Mouse (Mus musculus) brain, embryonic 14.5 days (tissue): Measurements from ENCODE around the gene Dtnb. TPM values are rescaled to one million over a fixed set of nuclear protein-coding genes. Genes with fewer than 3 reads are reported as not detected.

ENCODE experiments used
- DNase-seq: peaks from one replicate; pipeline ENCODE4 v3.0.0-alpha.2; 2011; ENCODE audit warnings: low read depth
- CTCF ChIP-seq: fragments of 200-500 bp; IDR thresholded peaks from 2 replicates; pipeline ENCODE4 v1.5.1; 2012; ENCODE audit warnings: inconsistent platforms, mild to moderate bottlenecking, moderate library complexity, borderline replicate concordance; ENCODE audit not compliant: insufficient read depth, insufficient read length; ENCODE audit errors: extremely low read depth
- POLR2A ChIP-seq: fragments of 200-500 bp; IDR thresholded peaks from 2 replicates; pipeline ENCODE4 v1.6.1; 2012; ENCODE audit warnings: mild to moderate bottlenecking, inconsistent platforms, borderline replicate concordance; ENCODE audit not compliant: poor library complexity, insufficient read depth, insufficient read length, severe bottlenecking; ENCODE audit errors: extremely low read depth
- polyA plus RNA-seq: library from polyadenylated mRNA; depleted of rRNA; stranded (reverse); fragments of >200 nt; gene quantifications from 2 replicates; pipeline ENCODE4 v1.2.3, GENCODE M21; 2012

The Dtnb gene
- polyA plus RNA-seq, 1 experiment = 61.1 TPM

GRCm38 (mm10) chr12:3695741-3696501 is 123.7 kb downstream of the Dtnb start:
- no peak for TF ChIP-seq CTCF
- TF ChIP-seq POLR2A = no peak
- peak; percentile 82 for DNase-seq

- no peak for DNase-seq
- TF ChIP-seq POLR2A (no peak), CTCF (no peak)
These were observed 128.3 kb downstream of the Dtnb start for GRCm38 (mm10) chr12:3700503-3700902.

DNA sequence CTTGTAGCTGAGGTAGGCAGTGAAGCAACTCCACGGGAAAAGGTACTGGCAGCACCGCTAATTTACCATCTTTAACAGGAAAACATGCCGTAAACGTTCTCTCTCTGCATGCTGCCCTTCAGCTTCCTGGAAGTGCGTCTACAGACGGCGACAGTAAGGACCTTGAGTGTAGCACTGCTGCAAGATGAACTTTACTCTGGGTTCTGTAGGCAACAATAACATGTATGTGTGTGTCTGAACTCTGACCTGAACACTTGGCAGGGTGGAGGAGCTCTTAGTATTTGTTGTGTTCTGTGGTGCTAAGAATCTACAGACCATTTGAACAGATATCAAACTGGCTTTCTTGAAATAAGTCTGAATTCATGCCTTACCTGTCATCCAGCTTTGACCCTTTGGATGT is 130.7 kb downstream of the Dtnb start:
- TF ChIP-seq POLR2A = no peak
- TF ChIP-seq CTCF = no peak
- no peak for DNase-seq

GRCm38 (mm10) chr12:3719151-3719721 is 147.1 kb downstream of the Dtnb start:
- no peak for TF ChIP-seq CTCF
- TF ChIP-seq POLR2A = no peak
- peak; percentile 65 for DNase-seq

GRCm38 (mm10) chr12:3720527-3720926 is 148.3 kb downstream of the Dtnb start:
- peak; percentile 65 for DNase-seq

GRCm38 (mm10) chr12:3723762-3724161 is 151.6 kb downstream of the Dtnb start:
- TF ChIP-seq POLR2A (no peak), CTCF (no peak)
- DNase-seq = peak; percentile 84

More at GRCm38 (mm10) chr12:3720527-3720926, 148.3 kb downstream of the Dtnb start:
- TF ChIP-seq POLR2A (no peak), CTCF (no peak)

GRCm38 (mm10) chr12:3724822-3725370 is 152.7 kb downstream of the Dtnb start:
- no peak for DNase-seq
- TF ChIP-seq CTCF (no peak), POLR2A (no peak)

DNA sequence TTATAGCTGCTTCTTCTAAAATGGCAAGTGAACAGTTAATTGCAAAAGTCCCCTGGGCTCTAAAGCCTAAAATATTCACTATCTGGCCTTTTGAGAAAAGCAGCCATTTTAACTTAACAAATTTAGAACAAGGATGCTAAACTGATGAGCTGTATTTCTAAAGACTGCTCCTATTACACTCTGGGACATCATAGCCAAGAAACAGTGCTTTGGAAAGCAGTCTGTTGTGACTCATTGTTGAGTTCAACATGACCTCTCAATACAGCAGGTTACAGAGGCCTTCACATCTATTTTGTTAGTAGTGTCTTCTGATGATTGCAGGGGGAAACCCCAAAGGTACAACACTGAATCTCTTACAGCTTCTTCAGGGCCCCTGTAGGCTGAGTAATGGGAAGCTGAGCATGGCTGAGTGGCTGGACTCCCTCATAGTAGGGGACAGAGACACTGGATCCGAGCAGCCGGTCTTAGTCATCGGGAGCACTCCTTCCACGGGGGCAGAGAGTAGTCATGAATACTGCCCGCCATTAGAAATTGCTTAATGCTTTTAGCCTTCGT is 157.4 kb downstream of the Dtnb start:
- TF ChIP-seq POLR2A (no peak), CTCF (no peak)
- DNase-seq = no peak

GRCm38 (mm10) chr12:3732623-3733265 is 160.6 kb downstream of the Dtnb start:
- peak; percentile 94 for DNase-seq
- TF ChIP-seq POLR2A (no peak), CTCF (no peak)

DNA sequence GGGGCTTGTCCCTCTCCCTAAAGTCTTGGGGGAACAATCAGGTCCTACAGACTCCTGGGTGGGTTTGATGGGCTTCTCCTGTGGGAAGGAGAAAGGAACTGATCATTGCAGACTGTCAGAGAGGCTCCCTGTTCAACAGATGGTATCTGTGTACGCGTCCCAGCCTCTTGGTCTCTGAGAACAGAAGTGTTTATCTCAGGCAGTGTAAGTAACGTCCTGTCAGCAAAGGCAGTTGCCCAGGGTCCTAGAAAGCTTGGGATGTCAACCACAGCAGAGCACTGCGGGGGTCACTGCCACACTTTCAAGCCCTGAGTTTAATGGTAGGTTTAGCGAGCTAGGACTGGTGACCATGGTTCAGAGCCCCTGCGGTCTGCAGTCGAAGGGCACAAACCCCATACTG is 161.1 kb downstream of the Dtnb start:
- TF ChIP-seq POLR2A = no peak
- no peak for TF ChIP-seq CTCF
- DNase-seq = no peak

DNA sequence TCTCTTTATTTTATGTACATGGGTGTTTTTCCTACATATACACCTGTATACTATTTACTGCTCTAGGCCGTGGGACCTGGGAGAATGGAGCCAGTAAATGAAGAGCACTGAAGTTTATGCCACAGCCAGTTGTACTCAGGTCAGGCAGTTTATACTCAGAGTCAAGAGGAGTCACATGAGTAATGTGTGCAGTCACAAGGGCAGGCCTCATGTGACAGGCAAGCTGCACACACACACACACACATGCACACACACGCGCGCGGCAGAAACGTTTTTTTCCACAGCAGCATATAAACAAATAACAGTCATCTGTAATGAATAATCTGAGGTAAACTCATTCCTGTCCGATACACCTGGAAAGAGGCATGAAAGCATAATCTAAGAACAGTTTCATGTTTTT is 164.8 kb downstream of the Dtnb start:
- no peak for DNase-seq
- TF ChIP-seq POLR2A (no peak), CTCF (no peak)
